Mouse (Mus musculus) MEL (cell line): Measurements from ENCODE around the gene Tex2. TPM values are rescaled to one million over a fixed set of nuclear protein-coding genes. Genes with fewer than 3 reads are reported as not detected.

ENCODE experiments used
- DNase-seq: peaks from one replicate; pipeline ENCODE4 v3.0.0; 2011; ENCODE audit warnings: low read depth, low spot score
- H3K27ac ChIP-seq: 2 replicates; pipeline ENCODE4 v1.5.1; 2012; ENCODE audit warnings: low read depth, mild to moderate bottlenecking, control low read depth, low read length, moderate library complexity; ENCODE audit not compliant: control insufficient read depth
- H3K27me3 ChIP-seq, 2 experiments: fragments of 150-350 bp in 1 of 2; sonication (generic) in 1 of 2; 2 replicates each; pipeline ENCODE4 v1.6.1; 2012; ENCODE audit warnings: low read length in 2 of 2, mild to moderate bottlenecking in 2 of 2, improper control_type of control experiment in 1 of 2, moderate library complexity in 1 of 2; ENCODE audit not compliant: insufficient read depth in 2 of 2, control insufficient read depth in 1 of 2
- H3K36me3 ChIP-seq, 2 experiments: 2 replicates each; pipeline ENCODE4 v1.6.1; 2012 to 2014; ENCODE audit warnings: low read length in 2 of 2, improper control_type of control experiment in 1 of 2, inconsistent platforms in 1 of 2, mild to moderate bottlenecking in 1 of 2; ENCODE audit not compliant: insufficient read depth in 2 of 2, control insufficient read depth in 1 of 2
- H3K4me1 ChIP-seq, 2 experiments: fragments of 150-350 bp in 1 of 2; sonication (generic) in 1 of 2; 2 replicates each; pipeline ENCODE4 v1.6.1; 2012; ENCODE audit warnings: low read length in 2 of 2, improper control_type of control experiment in 1 of 2, mild to moderate bottlenecking in 1 of 2; ENCODE audit not compliant: insufficient read depth in 2 of 2, control insufficient read depth in 1 of 2
- H3K4me3 ChIP-seq, 2 experiments: fragments of 150-350 bp in 1 of 2; sonication (generic) in 1 of 2; 2 replicates each; pipeline ENCODE4 v1.5.1; 2012; ENCODE audit warnings: low read depth in 2 of 2, low read length in 2 of 2, mild to moderate bottlenecking in 2 of 2, moderate library complexity in 2 of 2, control low read depth in 1 of 2, improper control_type of control experiment in 1 of 2; ENCODE audit not compliant: control insufficient read depth in 1 of 2, insufficient read depth in 1 of 2
- H3K79me2 ChIP-seq: 2 replicates; pipeline ENCODE4 v1.6.1; 2012; ENCODE audit warnings: mild to moderate bottlenecking, low read length, moderate library complexity; ENCODE audit not compliant: control insufficient read depth, poor library complexity, insufficient read depth
- H3K9ac ChIP-seq: 2 replicates; pipeline ENCODE4 v1.6.1; 2012; ENCODE audit warnings: low read depth, mild to moderate bottlenecking, control low read depth, low read length, moderate library complexity; ENCODE audit not compliant: control insufficient read depth, poor library complexity, severe bottlenecking
- H3K9me3 ChIP-seq: fragments of 150-350 bp; sonication (generic); replicated peaks from 2 replicates; pipeline ENCODE4 v1.6.1; 2012; ENCODE audit warnings: mild to moderate bottlenecking, low read length, improper control_type of control experiment, moderate library complexity; ENCODE audit not compliant: insufficient read depth
- CTCF ChIP-seq, 3 experiments: IDR thresholded peaks in 2 of 3; conservative IDR thresholded peaks in 1 of 3; 2 replicates each; pipeline ENCODE4 v1.5.1; 2011 to 2012; ENCODE audit warnings: low read length in 3 of 3, low read depth in 2 of 3, mild to moderate bottlenecking in 2 of 3, improper control_type of control experiment in 1 of 3, inconsistent platforms in 1 of 3, mixed read lengths in 1 of 3, moderate library complexity in 1 of 3; ENCODE audit not compliant: control insufficient read depth in 1 of 3, insufficient read depth in 1 of 3, poor library complexity in 1 of 3, severe bottlenecking in 1 of 3
- E2F4 ChIP-seq: IDR thresholded peaks from 2 replicates; pipeline ENCODE4 v1.6.1; 2011; ENCODE audit warnings: low read depth, low read length, improper control_type of control experiment, borderline replicate concordance
- EP300 ChIP-seq, 2 experiments: IDR thresholded peaks; 2 replicates each; pipeline ENCODE4 v1.6.1; 2011; ENCODE audit warnings: improper control_type of control experiment in 2 of 2, low read length in 2 of 2, low read depth in 1 of 2, mild to moderate bottlenecking in 1 of 2
- ETS1 ChIP-seq: IDR thresholded peaks from 2 replicates; pipeline ENCODE4 v1.6.1; 2012; ENCODE audit warnings: low read depth, mild to moderate bottlenecking, inconsistent platforms, low read length, improper control_type of control experiment, moderate library complexity
- GABPA ChIP-seq: IDR thresholded peaks from 2 replicates; pipeline ENCODE4 v1.6.1; 2012; ENCODE audit warnings: low read depth, mild to moderate bottlenecking, inconsistent platforms, low read length, improper control_type of control experiment, moderate library complexity
- JUND ChIP-seq: IDR thresholded peaks from 2 replicates; pipeline ENCODE4 v1.6.1; 2011; ENCODE audit warnings: low read depth, mild to moderate bottlenecking, improper control_type of control experiment, low read length
- MAFK ChIP-seq: IDR thresholded peaks from 2 replicates; pipeline ENCODE4 v1.6.1; 2011; ENCODE audit warnings: low read depth, mild to moderate bottlenecking, low read length, improper control_type of control experiment, borderline replicate concordance
- MAZ ChIP-seq: IDR thresholded peaks from 2 replicates; pipeline ENCODE4 v1.6.1; 2012; ENCODE audit warnings: low read depth, mild to moderate bottlenecking, inconsistent platforms, low read length, improper control_type of control experiment
- MYB ChIP-seq: IDR thresholded peaks from 2 replicates; pipeline ENCODE4 v1.6.1; 2011; ENCODE audit warnings: mild to moderate bottlenecking, low read depth, low read length, improper control_type of control experiment
- NRF1 ChIP-seq: IDR thresholded peaks from 2 replicates; pipeline ENCODE4 v1.6.1; 2014; ENCODE audit warnings: low read depth, mild to moderate bottlenecking, inconsistent platforms, low read length, improper control_type of control experiment, moderate library complexity; ENCODE audit not compliant: poor library complexity, insufficient read depth, severe bottlenecking
- POLR2AphosphoS5 ChIP-seq: IDR thresholded peaks from 2 replicates; pipeline ENCODE4 v1.6.1; 2012; ENCODE audit warnings: low read depth, borderline replicate concordance, mild to moderate bottlenecking, inconsistent platforms, low read length, moderate library complexity, mixed read lengths
- RAD21 ChIP-seq: IDR thresholded peaks from 2 replicates; pipeline ENCODE4 v1.6.1; 2011; ENCODE audit warnings: mild to moderate bottlenecking, low read depth, low read length, improper control_type of control experiment
- RCOR1 ChIP-seq: IDR thresholded peaks from 2 replicates; pipeline ENCODE4 v1.6.1; 2012; ENCODE audit warnings: low read depth, mild to moderate bottlenecking, inconsistent platforms, low read length, improper control_type of control experiment
- SIN3A ChIP-seq: IDR thresholded peaks from 2 replicates; pipeline ENCODE4 v1.6.1; 2012; ENCODE audit warnings: low read length, improper control_type of control experiment, inconsistent platforms
- SMC3 ChIP-seq: IDR thresholded peaks from 2 replicates; pipeline ENCODE4 v1.6.1; 2011; ENCODE audit warnings: low read depth, low read length, improper control_type of control experiment
- TBP ChIP-seq: IDR thresholded peaks from 2 replicates; pipeline ENCODE4 v1.8.0; 2011; ENCODE audit warnings: low read depth, low read length, improper control_type of control experiment
- USF1 ChIP-seq: IDR thresholded peaks from 2 replicates; pipeline ENCODE4 v1.6.1; 2014; ENCODE audit warnings: low read depth, mild to moderate bottlenecking, inconsistent platforms, low read length, improper control_type of control experiment, moderate library complexity
- polyA plus RNA-seq, 2 experiments: library from polyadenylated mRNA; stranded (reverse) in 1 of 2; unstranded in 1 of 2; fragments of >175 nt in 1 of 2; fragments of >200 nt in 1 of 2; gene quantifications; 2 replicates each; pipeline versions ENCODE4 v1.2.1 to v1.2.4; 2012; ENCODE audit warnings: low replicate concordance in 2 of 2, low read depth in 1 of 2; ENCODE audit not compliant: insufficient read length in 2 of 2, insufficient read depth in 1 of 2, missing spikeins in 1 of 2
- total RNA-seq: library from RNA; depleted of rRNA; stranded (reverse); fragments of 300-350 nt; gene quantifications from 2 replicates; pipeline ENCODE4 v1.2.3, GENCODE M21; 2012

Tex2 gene
- total and polyA plus RNA-seq, 3 experiments = 13.7 to 24.8 TPM; not detected in 1

DNA sequence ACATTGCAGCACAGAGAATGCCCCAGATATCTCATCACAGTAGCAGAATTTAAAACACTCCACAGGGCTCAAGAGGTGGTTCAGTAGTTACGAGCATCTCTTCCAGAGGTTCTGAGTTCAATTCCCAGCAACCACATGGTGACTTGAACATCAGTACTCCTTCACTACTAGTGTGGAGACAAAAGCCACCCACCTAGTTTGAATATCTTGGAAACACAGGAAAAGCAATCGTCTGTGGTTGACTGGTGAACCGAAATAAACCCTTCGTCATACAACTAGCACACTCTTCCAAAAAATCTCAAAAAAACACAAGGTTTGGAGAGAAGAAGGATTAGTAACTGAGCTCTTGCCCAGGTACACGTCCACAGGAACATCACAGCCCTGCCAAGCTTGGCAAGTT, 149.4 kb downstream of the Tex2 start:
- H3K9me3 ChIP-seq = no peaks in the 10 kb centered on the region
- H3K79me2 ChIP-seq = peaks cover 5% of the 10 kb centered on the region; the same call in 1 of the 2 replicates
- peaks cover 18 to 34% of the 10 kb centered on the region in 2 experiments for H3K4me1 ChIP-seq
- no peaks in the 10 kb centered on the region for H3K27me3 ChIP-seq
- H3K27ac ChIP-seq = no peak overlapping the region
- H3K9ac ChIP-seq = no peak overlapping the region
- peaks cover 0 to 45% of the 10 kb centered on the region in 2 experiments; a peak in 2 of 4 replicates for H3K36me3 ChIP-seq
- TF ChIP-seq SIN3A (no peak), EP300 (IDR thresholded peaks at IDR 0.05; ENCODE audit: low read depth in 1 of 2, low read length in 2 of 2) (no peak), GABPA (no peak), NRF1 (no peak), E2F4 (no peak), MAZ (no peak), SMC3 (no peak), CTCF (IDR thresholded peaks at IDR 0.05 in 2 of 3, conservative IDR thresholded peaks at IDR 0.05 in 1 of 3; ENCODE audit: control insufficient read depth in 1 of 3, insufficient read depth in 1 of 3, low read depth in 2 of 3, low read length in 3 of 3, poor library complexity in 1 of 3, severe bottlenecking in 1 of 3) (no peak), RAD21 (no peak), ETS1 (no peak)
- H3K4me3 ChIP-seq = no peak overlapping the region
- DNase-seq = no peak

DNA sequence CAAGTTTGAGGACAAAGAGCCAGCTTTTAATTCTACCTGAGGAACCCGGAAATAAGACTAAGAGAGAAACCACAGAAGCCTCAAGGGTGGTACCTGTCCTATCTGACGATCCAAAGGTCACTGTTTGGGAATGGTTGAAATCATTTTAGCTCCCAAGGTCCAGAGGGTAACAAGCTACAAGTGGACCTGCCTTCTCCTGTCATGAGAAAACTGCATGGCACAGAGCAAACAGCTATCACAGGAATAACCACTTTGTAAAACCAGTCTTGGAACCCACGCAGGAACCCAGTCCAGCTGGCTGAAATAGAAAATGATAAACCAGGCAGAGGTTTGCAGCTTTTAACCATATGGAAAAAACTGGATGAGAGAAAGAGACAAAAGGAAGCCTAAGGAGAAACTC, 150.9 kb downstream of the Tex2 start:
- no peaks in the 10 kb centered on the region for H3K9me3 ChIP-seq
- H3K36me3 ChIP-seq = peaks cover 0 to 46% of the 10 kb centered on the region in 2 experiments; a peak in 2 of 4 replicates
- no peak for DNase-seq
- TF ChIP-seq EP300 (IDR thresholded peaks at IDR 0.05; ENCODE audit: low read depth in 1 of 2, low read length in 2 of 2) = no peak
- no peak for TF ChIP-seq POLR2AphosphoS5
- TF ChIP-seq MYB = no peak
- no peak for TF ChIP-seq TBP
- H3K27me3 ChIP-seq = no peaks in the 10 kb centered on the region
- no peak overlapping the region for H3K27ac ChIP-seq
- H3K4me1 ChIP-seq = peaks cover 21 to 32% of the 10 kb centered on the region in 2 experiments
- no peak overlapping the region for H3K4me3 ChIP-seq
- peaks cover 2% of the 10 kb centered on the region; the same call in 1 of the 2 replicates for H3K79me2 ChIP-seq
- H3K9ac ChIP-seq = no peak overlapping the region

DNA sequence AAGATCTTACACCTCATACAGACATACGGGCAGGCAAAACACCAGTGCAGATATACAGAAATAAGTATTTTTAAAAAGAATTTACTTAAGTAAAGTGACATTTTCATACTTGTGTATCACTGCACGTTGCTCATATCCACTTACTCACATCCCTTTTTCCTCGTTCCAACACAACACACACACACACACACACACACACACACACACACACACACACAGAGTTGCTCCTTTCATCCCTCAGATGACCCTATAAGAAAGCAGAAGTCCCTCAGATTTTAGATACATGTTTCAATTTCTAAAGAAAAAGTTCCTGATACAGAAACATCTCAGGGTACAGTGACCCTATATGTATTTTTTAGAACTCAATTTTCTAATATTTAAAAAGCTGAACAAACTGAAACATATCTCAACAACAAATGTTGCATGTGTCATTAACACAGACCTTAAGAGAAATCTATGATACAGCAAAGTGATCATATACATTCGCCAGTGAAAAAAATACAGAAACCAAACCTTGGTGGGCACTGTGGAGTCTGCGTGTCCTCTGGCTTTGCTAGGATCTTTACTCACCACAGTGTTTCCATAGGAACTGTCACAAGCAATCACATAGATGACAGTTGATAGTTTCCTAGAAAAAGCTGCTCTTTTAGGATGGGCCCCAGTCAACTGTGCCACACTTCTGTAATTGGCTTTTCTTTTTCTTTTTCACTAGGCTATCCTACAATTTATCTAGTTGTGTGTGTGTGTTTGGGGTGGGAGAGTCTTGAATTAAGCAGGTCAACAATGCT, 151.9 kb downstream of the Tex2 start:
- no peak overlapping the region for H3K4me3 ChIP-seq
- H3K9me3 ChIP-seq = no peaks in the 10 kb centered on the region
- H3K36me3 ChIP-seq = peaks cover 0 to 46% of the 10 kb centered on the region in 2 experiments; a peak in 2 of 4 replicates
- no peak overlapping the region for H3K27ac ChIP-seq
- peak; percentile 26 for DNase-seq
- H3K4me1 ChIP-seq = peaks cover 21 to 32% of the 10 kb centered on the region in 2 experiments
- H3K9ac ChIP-seq = no peak overlapping the region
- H3K27me3 ChIP-seq = no peaks in the 10 kb centered on the region
- peaks cover 2% of the 10 kb centered on the region; the same call in 1 of the 2 replicates for H3K79me2 ChIP-seq
- TF ChIP-seq MAFK = no peak
- TF ChIP-seq CTCF (IDR thresholded peaks at IDR 0.05 in 2 of 3, conservative IDR thresholded peaks at IDR 0.05 in 1 of 3; ENCODE audit: control insufficient read depth in 1 of 3, insufficient read depth in 1 of 3, low read depth in 2 of 3, low read length in 3 of 3, poor library complexity in 1 of 3, severe bottlenecking in 1 of 3) = no peak
- no peak for TF ChIP-seq USF1
- TF ChIP-seq RCOR1 = peak; percentile 21; the same call in 1 of the 2 replicates
- no peak for TF ChIP-seq NRF1
- no peak for TF ChIP-seq GABPA
- TF ChIP-seq POLR2AphosphoS5 = no peak
- TF ChIP-seq JUND = no peak
